Mouse (Mus musculus) megakaryocyte, embryonic 14.5 days (primary cell): ENCODE data around the gene Klk12.

ENCODE experiments used
- FLI1 ChIP-seq: IDR thresholded peaks from 2 replicates; pipeline ENCODE4 v1.6.1; 2012; ENCODE audit warnings: low read length, inconsistent platforms, mixed read lengths
- GATA1 ChIP-seq: IDR thresholded peaks from 3 replicates; pipeline ENCODE4 v1.6.1; 2012; ENCODE audit warnings: mixed read lengths, low read length, inconsistent platforms, borderline replicate concordance

- no peak for TF ChIP-seq GATA1
- TF ChIP-seq FLI1 = no peak
Observed at GRCm38 (mm10) chr7:43791591-43791990, 22.9 kb downstream of the Klk12 start, which contains the start of gene Klk9.
